Comparison of ENCODE assay signal across 8 mouse cellular contexts in genomic region chr7:141293852-141294471, GRCm38 (mm10). TPM values are rescaled to one million over a fixed set of nuclear protein-coding genes. Genes with fewer than 3 reads are reported as not detected.
DNase-seq lines count a peak whose midpoint lies in the region; ATAC-seq lines count a peak whose summit lies in the region.

No protein-coding gene starts in this region.

- H3K4me3 ChIP-seq in liver, embryonic 16.5 days (ENCODE audit: low read depth, low read length) = peak overlapping the region; percentile 23; the same call in 1 of the 2 replicates
- peak overlapping the region; percentile 34 for H3K4me3 ChIP-seq in neural tube, embryonic 15.5 days (replicated peaks)

- H3K9ac ChIP-seq in liver, embryonic 16.5 days (ENCODE audit: low read depth, low read length) = no peak overlapping the region
- peak overlapping the region; percentile 34; the same call in 1 of the 2 replicates for H3K9ac ChIP-seq in neural tube, embryonic 15.5 days (replicated peaks)

- H3K27me3 ChIP-seq in liver, embryonic 16.5 days (ENCODE audit: control insufficient read depth, insufficient read depth, low read depth, low read length) = peaks cover 56% of the 10 kb centered on the region
- H3K27me3 ChIP-seq in neural tube, embryonic 15.5 days (replicated peaks) = peaks cover 59% of the 10 kb centered on the region

- H3K4me1 ChIP-seq in liver, embryonic 16.5 days (ENCODE audit: control insufficient read depth, low read depth, low read length) = peaks cover 4% of the 10 kb centered on the region
- H3K4me1 ChIP-seq in neural tube, embryonic 15.5 days = peaks cover 31% of the 10 kb centered on the region

- H3K27ac ChIP-seq in liver, embryonic 16.5 days (ENCODE audit: low read length) = no peak overlapping the region
- no peak overlapping the region for H3K27ac ChIP-seq in neural tube, embryonic 15.5 days (replicated peaks)

- peak overlapping the region; percentile 1; the same call in 1 of the 2 replicates for H3K4me2 ChIP-seq in liver, embryonic 16.5 days (ENCODE audit: low read depth, low read length)
- peak overlapping the region; percentile 71 for H3K4me2 ChIP-seq in neural tube, embryonic 15.5 days

- 1% methylated on average over 53 of the region's 53 CpGs for WGBS in liver, embryonic 16.5 days (ENCODE audit: insufficient replicate concordance)
- under 1% methylated on average over 51 of the region's 53 CpGs for WGBS in neural tube, embryonic 15.5 days

- no peaks in the 10 kb centered on the region for H3K9me3 ChIP-seq in liver, embryonic 16.5 days (replicated peaks; ENCODE audit: control insufficient read depth, low read length)
- no peaks in the 10 kb centered on the region for H3K9me3 ChIP-seq in neural tube, embryonic 15.5 days (replicated peaks)

- DNase-seq in left cerebral cortex, postnatal 4 days = peak; percentile 47
- DNase-seq in left cerebral cortex, postnatal 36 days (ENCODE audit: low spot score in 2 of 2) = no peak
- DNase-seq in embryo, embryonic 9.5 days (ENCODE audit: extremely low spot score) = peak; percentile 63
- DNase-seq in heart, postnatal 4 days = peak; percentile 42
- no peak for DNase-seq in left cerebral cortex, adult 11 months (ENCODE audit: low spot score)
- no peak for DNase-seq in thymus, adult 18-20 months

- no peak for ATAC-seq in liver, embryonic 16.5 days (ENCODE audit: low read depth)
- 0 out of 2 replicates have a peak, but pooled peaks have one; percentile 51 for ATAC-seq in neural tube, embryonic 15.5 days (ENCODE audit: low FRiP score)

- intact Hi-C loops in left cerebral cortex, postnatal 4 days (cut with DNase I) = no loop called here
- intact Hi-C loops in left cerebral cortex, postnatal 36 days (cut with DNase I) = no loop called here

- H3K36me3 ChIP-seq in liver, embryonic 16.5 days (ENCODE audit: control insufficient read depth, insufficient read depth) = 0 out of 2 replicates have a peak, but pooled peaks cover 3% of the 10 kb centered on the region
- H3K36me3 ChIP-seq in neural tube, embryonic 15.5 days = peaks cover 18% of the 10 kb centered on the region

RNA-seq across cellular contexts. Expression of gene Drd4, which starts 2.2 kb away (rescaled TPM):
- total RNA-seq in left cerebral cortex, postnatal 4 days (2021) = under 1 TPM; 0.48 to 0.54 TPM
- total RNA-seq in left cerebral cortex, postnatal 36 days (2021) = under 1 TPM; 0.17 to 0.39 TPM
- total RNA-seq in heart, postnatal 4 days (2021) = not detected
- not detected in 2 replicates for polyA plus RNA-seq in liver, embryonic 16.5 days (2015; fragmentation: Nextera tagmentation; extraction: Ambion mirVana)
- polyA plus RNA-seq in neural tube, embryonic 15.5 days (2015; fragmentation: Nextera tagmentation; extraction: Ambion mirVana) = 0.87 and 1.3 TPM in 2 replicates

RNA-seq across cellular contexts. Expression of gene Sct, which starts 15.0 kb away (rescaled TPM):
- under 1 TPM; 0.62 to 0.86 TPM for total RNA-seq in left cerebral cortex, postnatal 4 days (2021)
- total RNA-seq in left cerebral cortex, postnatal 36 days (2021) = not detected
- not detected for total RNA-seq in heart, postnatal 4 days (2021)
- 1.4 TPM in 1 of 2 replicates, not detected in the other for polyA plus RNA-seq in liver, embryonic 16.5 days (2015; fragmentation: Nextera tagmentation; extraction: Ambion mirVana)
- polyA plus RNA-seq in neural tube, embryonic 15.5 days (2015; fragmentation: Nextera tagmentation; extraction: Ambion mirVana) = 5.4 and 11.0 TPM in 2 replicates

RNA-seq across cellular contexts. Expression of gene Cdhr5, which starts 17.4 kb away (rescaled TPM):
- total RNA-seq in left cerebral cortex, postnatal 4 days (2021) = not detected
- not detected for total RNA-seq in left cerebral cortex, postnatal 36 days (2021)
- total RNA-seq in heart, postnatal 4 days (2021) = not detected
- polyA plus RNA-seq in liver, embryonic 16.5 days (2015; fragmentation: Nextera tagmentation; extraction: Ambion mirVana) = 0.42 and 1.6 TPM in 2 replicates
- 4.2 TPM in 1 of 2 replicates, not detected in the other for polyA plus RNA-seq in neural tube, embryonic 15.5 days (2015; fragmentation: Nextera tagmentation; extraction: Ambion mirVana)

RNA-seq across cellular contexts. Expression of gene Irf7, which starts 27.7 kb away (rescaled TPM):
- total RNA-seq in left cerebral cortex, postnatal 4 days (2021) = 1 to 10 TPM in 1 of 2 experiments, under 1 TPM in 1; 0.28 to 1.1 TPM
- 1 to 10 TPM; 1.7 to 2.0 TPM for total RNA-seq in left cerebral cortex, postnatal 36 days (2021)
- total RNA-seq in heart, postnatal 4 days (2021) = 1 to 10 TPM; 1.3 to 1.4 TPM
- 7.7 and 8.2 TPM in 2 replicates for polyA plus RNA-seq in liver, embryonic 16.5 days (2015; fragmentation: Nextera tagmentation; extraction: Ambion mirVana)
- polyA plus RNA-seq in neural tube, embryonic 15.5 days (2015; fragmentation: Nextera tagmentation; extraction: Ambion mirVana) = 2.6 and 7.8 TPM in 2 replicates

RNA-seq across cellular contexts. Expression of gene Deaf1, which starts 33.5 kb away (rescaled TPM):
- 100 to 1,000 TPM; 246 to 267 TPM for total RNA-seq in left cerebral cortex, postnatal 4 days (2021)
- total RNA-seq in left cerebral cortex, postnatal 36 days (2021) = 10 to 100 TPM; 67.3 to 72.5 TPM
- total RNA-seq in heart, postnatal 4 days (2021) = 10 to 100 TPM; 27.8 to 30.6 TPM
- 11.6 and 13.6 TPM in 2 replicates for polyA plus RNA-seq in liver, embryonic 16.5 days (2015; fragmentation: Nextera tagmentation; extraction: Ambion mirVana)
- 178 and 200 TPM in 2 replicates for polyA plus RNA-seq in neural tube, embryonic 15.5 days (2015; fragmentation: Nextera tagmentation; extraction: Ambion mirVana)

Comparison
In these comparisons a context has a peak if more than half of its experiments do, and no peak if none do; other contexts are left out.
1. DNase-seq: peak in left cerebral cortex, postnatal 4 days (single experiment), embryo, embryonic 9.5 days (single experiment) and heart, postnatal 4 days (single experiment); none in left cerebral cortex, postnatal 36 days (0 of 2), left cerebral cortex, adult 11 months (single experiment) and thymus, adult 18-20 months (0 of 2).